Mouse (Mus musculus) layer of hippocampus, adult 18-20 months (tissue): ENCODE results near the gene Prss44. TPM values are rescaled to one million over a fixed set of nuclear protein-coding genes. Genes with fewer than 3 reads are reported as not detected.

Source experiments
- DNase-seq, 2 experiments: peaks; one replicate each; pipeline ENCODE4 v3.0.0; 2022; ENCODE audit warnings: low spot score in 2 of 2
- total RNA-seq, 2 experiments: library from RNA; stranded (reverse); gene quantifications; 2 replicates each; pipeline ENCODE4 v1.2.3; 2021

The Prss44 gene
- total RNA-seq, 2 experiments from 2014 or later: not detected

- no peak for DNase-seq
These were observed 12.6 kb downstream of the Prss44 start, which contains the start of gene Prss43 for GRCm38 (mm10) chr9:110826390-110826789. Gene Prss43 (plus strand): TSS chr9:110826690.

GRCm38 (mm10) chr9:110833021-110833420 is 19.2 kb downstream of the Prss44 start:
- DNase-seq: no peak

- no peak for DNase-seq
These were observed 20.6 kb downstream of the Prss44 start, which contains the start of gene Prss45 for GRCm38 (mm10) chr9:110834411-110834810. Gene Prss45 (plus strand): TSS chr9:110834588.

- no peak for DNase-seq
These were observed 21.2 kb downstream of the Prss44 start for GRCm38 (mm10) chr9:110834961-110835360.

- DNase-seq: peak in 1 of 2 experiments; percentile 46
These were observed 22.3 kb downstream of the Prss44 start for GRCm38 (mm10) chr9:110836112-110836511.

GRCm38 (mm10) chr9:110840905-110841304 is 27.1 kb downstream of the Prss44 start:
- no peak for DNase-seq

- no peak for DNase-seq
These were observed 27.6 kb downstream of the Prss44 start for GRCm38 (mm10) chr9:110841438-110841837.

GRCm38 (mm10) chr9:110844206-110844605 is 30.4 kb downstream of the Prss44 start, which contains the start of gene Prss46:
Gene Prss46 (plus strand): TSS chr9:110844506.
- no peak for DNase-seq

GRCm38 (mm10) chr9:110849162-110849561 is 35.4 kb downstream of the Prss44 start:
- no peak for DNase-seq

- DNase-seq: no peak
These were observed 42.1 kb downstream of the Prss44 start for GRCm38 (mm10) chr9:110855903-110856302.

GRCm38 (mm10) chr9:110856920-110857319 is 43.1 kb downstream of the Prss44 start:
- no peak for DNase-seq

- no peak for DNase-seq
These were observed 44.1 kb downstream of the Prss44 start, which contains the start of gene Prss50 for GRCm38 (mm10) chr9:110857781-110858472. Gene Prss50 (plus strand): TSS chr9:110857967.

- no peak for DNase-seq
These were observed 44.7 kb downstream of the Prss44 start for GRCm38 (mm10) chr9:110858523-110858922.

- no peak for DNase-seq
These were observed 45.3 kb downstream of the Prss44 start for GRCm38 (mm10) chr9:110858967-110859596.

- peak; percentile 50 to 79 for DNase-seq
These were observed 57.2 kb downstream of the Prss44 start for GRCm38 (mm10) chr9:110871030-110871429.

Other genes with a start within 250 kb of the Prss44 start
- gene Nradd, start 189.5 kb upstream of the Prss44 start, total RNA-seq: 1 to 10 TPM; 2.0 to 3.5 TPM
- 10 to 100 TPM; 13.4 to 18.9 TPM for gene Nbeal2, start 159.8 kb upstream of the Prss44 start, total RNA-seq
- gene Ccdc12, start 157.5 kb upstream of the Prss44 start, total RNA-seq: 10 to 100 TPM; 50.9 to 62.8 TPM
- gene Myl3, start 72.1 kb upstream of the Prss44 start, total RNA-seq: not detected
- gene Pth1r, start 66.8 kb upstream of the Prss44 start, total RNA-seq: 1 to 10 TPM; 3.9 TPM
- not detected for gene Prss42, start 15.8 kb upstream of the Prss44 start, total RNA-seq
- under 1 TPM in 1 of 2 experiments, not detected in 1; 0.33 TPM for gene Prss43, start 12.7 kb downstream of the Prss44 start, total RNA-seq
- under 1 TPM in 1 of 2 experiments, not detected in 1; 0.35 TPM for gene Prss45, start 20.6 kb downstream of the Prss44 start, total RNA-seq
- not detected for gene Prss46, start 30.5 kb downstream of the Prss44 start, total RNA-seq
- gene Prss50, start 44.0 kb downstream of the Prss44 start, total RNA-seq: 1 to 10 TPM; 1.6 to 2.1 TPM
- gene Als2cl, start 65.9 kb downstream of the Prss44 start, total RNA-seq: 1 to 10 TPM; 7.7 to 8.4 TPM
- gene Tmie, start 66.1 kb downstream of the Prss44 start, total RNA-seq: 1 to 10 TPM; 1.7 to 1.9 TPM
- not detected for gene Fam240a, start 102.9 kb downstream of the Prss44 start, total RNA-seq
- 1 to 10 TPM in 1 of 2 experiments, under 1 TPM in 1; 0.18 to 1.1 TPM for gene Tdgf1, start 132.2 kb downstream of the Prss44 start, total RNA-seq
- gene Lrrc2, start 137.6 kb downstream of the Prss44 start, total RNA-seq: 1 to 10 TPM; 1.1 to 3.1 TPM
- under 1 TPM; 0.15 to 0.40 TPM for gene Rtp3, start 176.6 kb downstream of the Prss44 start, total RNA-seq
- gene Ltf, start 205.3 kb downstream of the Prss44 start, total RNA-seq: not detected
- gene Ccrl2, start 243.5 kb downstream of the Prss44 start, total RNA-seq: 1 to 10 TPM in 1 of 2 experiments, under 1 TPM in 1; 0.58 to 1.4 TPM